Mouse (Mus musculus) limb, embryonic 14.5 days (tissue): Measurements from ENCODE around the gene Dct. TPM values are rescaled to one million over a fixed set of nuclear protein-coding genes. Genes with fewer than 3 reads are reported as not detected.

ENCODE experiments used
- ATAC-seq: fragments of 200-750 bp; cut with Nextera tagmentation; 2 replicates; pipeline ENCODE4 v1.8.0; 2017; ENCODE audit warnings: low read depth, moderate number of reproducible peaks, moderate TSS enrichment; ENCODE audit not compliant: low FRiP score
- DNase-seq: peaks from one replicate; pipeline ENCODE4 v3.0.0-alpha.2; 2015; ENCODE audit warnings: low spot score
- H3K27ac ChIP-seq: fragments of 300-500 bp; sonication (generic); replicated peaks from 2 replicates; pipeline ENCODE4 v1.5.1; 2014; ENCODE audit warnings: low read depth, mild to moderate bottlenecking, low read length, moderate library complexity, mixed read lengths
- H3K27me3 ChIP-seq: fragments of 300-500 bp; sonication (generic); 2 replicates; pipeline ENCODE4 v1.6.1; 2014; ENCODE audit warnings: low read length, mixed read lengths; ENCODE audit not compliant: control insufficient read depth, insufficient read depth
- H3K36me3 ChIP-seq: fragments of 300-500 bp; sonication (generic); 2 replicates; pipeline ENCODE4 v1.6.1; 2014; ENCODE audit warnings: mild to moderate bottlenecking, low read length, moderate library complexity, mixed read lengths; ENCODE audit not compliant: control insufficient read depth, insufficient read depth
- H3K4me1 ChIP-seq: fragments of 300-500 bp; sonication (generic); 2 replicates; pipeline ENCODE4 v1.6.1; 2014; ENCODE audit warnings: antibody characterized with exemption, low read length, mixed read lengths; ENCODE audit not compliant: control insufficient read depth, insufficient read depth
- H3K4me2 ChIP-seq: fragments of 300-500 bp; sonication (generic); replicated peaks from 2 replicates; pipeline ENCODE4 v1.6.1; 2014; ENCODE audit warnings: low read depth, mild to moderate bottlenecking, low read length, moderate library complexity; ENCODE audit not compliant: severe bottlenecking
- H3K4me3 ChIP-seq: fragments of 300-500 bp; sonication (generic); replicated peaks from 2 replicates; pipeline ENCODE4 v1.5.1; 2014; ENCODE audit warnings: low read length
- H3K9ac ChIP-seq: fragments of 300-500 bp; sonication (generic); 2 replicates; pipeline ENCODE4 v1.6.1; 2014; ENCODE audit warnings: mild to moderate bottlenecking, low read depth, low read length, moderate library complexity; ENCODE audit not compliant: severe bottlenecking
- H3K9me3 ChIP-seq: fragments of 300-500 bp; sonication (generic); 2 replicates; pipeline ENCODE4 v1.6.1; 2016; ENCODE audit warnings: low read length; ENCODE audit not compliant: control insufficient read depth
- POLR2A ChIP-seq: fragments of 200-500 bp; IDR thresholded peaks from 2 replicates; pipeline ENCODE4 v1.8.0; 2012; ENCODE audit warnings: inconsistent platforms, mild to moderate bottlenecking, moderate library complexity, borderline replicate concordance; ENCODE audit not compliant: insufficient read depth, insufficient read length; ENCODE audit errors: extremely low read depth
- WGBS: fragments of 180-500 bp; shearing (Covaris S2); extraction: QIAGEN DNeasy Blood & Tissue Kit; methylation state at CpG from one replicate; pipeline ENCODE4 v1.1.7; 2014; 5-methylcytosine and 5-hydroxymethylcytosine counted together
- polyA plus RNA-seq, 2 experiments: library from polyadenylated mRNA; depleted of rRNA in 1 of 2; stranded (reverse) in 1 of 2; unstranded in 1 of 2; fragments of >200 nt; fragmentation: Nextera tagmentation in 1 of 2; extraction: Ambion mirVana in 1 of 2; gene quantifications; 2 replicates each; pipeline versions ENCODE4 v1.2.1 to v1.2.3; 2012 to 2014

Gene Dct
- polyA plus RNA-seq, 2 experiments: 3.3 to 4.1 TPM

GRCm38 (mm10) chr14:118069439-118070079 is 17.5 kb upstream of the Dct start:
- H3K27ac ChIP-seq: no peak overlapping the region
- DNase-seq: no peak
- H3K4me1 ChIP-seq: no peaks in the 10 kb centered on the region
- H3K27me3 ChIP-seq: no peaks in the 10 kb centered on the region
- no peaks in the 10 kb centered on the region for H3K36me3 ChIP-seq
- H3K4me3 ChIP-seq: no peak overlapping the region
- H3K9ac ChIP-seq: no peak overlapping the region
- 86% methylated on average over 12 of the region's 12 CpGs for WGBS
- no peak for ATAC-seq
- H3K4me2 ChIP-seq: no peak overlapping the region
- no peaks in the 10 kb centered on the region for H3K9me3 ChIP-seq
- TF ChIP-seq POLR2A: no peak

- Histone ChIP-seq H3K27me3 (no peaks in the 10 kb centered on the region), H3K36me3 (no peaks in the 10 kb centered on the region), H3K4me3 (no peak overlapping the region), H3K27ac (no peak overlapping the region), H3K9ac (no peak overlapping the region), H3K4me1 (no peaks in the 10 kb centered on the region), H3K9me3 (no peaks in the 10 kb centered on the region), H3K4me2 (no peak overlapping the region)
- TF ChIP-seq POLR2A: no peak
- no peak for DNase-seq
- ATAC-seq: no peak
- WGBS: 78% methylated on average over 7 of the region's 7 CpGs
Observed at GRCm38 (mm10) chr14:118061766-118062432, 9.9 kb upstream of the Dct start.

DNA sequence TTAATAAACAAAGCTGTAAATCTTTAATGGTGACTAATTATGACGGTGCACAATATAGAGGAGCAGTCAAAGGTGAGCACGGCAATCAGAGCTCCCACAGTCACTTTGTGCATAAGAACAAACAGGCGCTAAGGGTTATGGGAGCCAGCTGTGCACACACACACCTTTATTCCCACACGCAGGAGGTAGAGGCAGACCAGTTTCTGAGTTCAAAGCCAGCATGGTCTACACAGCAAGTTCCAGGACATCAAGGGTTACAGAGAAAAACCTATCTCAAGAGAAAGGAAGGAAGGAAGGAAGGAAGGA is 6.5 kb upstream of the Dct start:
- no peaks in the 10 kb centered on the region for H3K36me3 ChIP-seq
- H3K9me3 ChIP-seq: no peaks in the 10 kb centered on the region
- H3K27ac ChIP-seq: no peak overlapping the region
- WGBS: 59% methylated on average over 4 of the region's 4 CpGs
- TF ChIP-seq POLR2A: no peak
- DNase-seq: no peak
- no peak for ATAC-seq
- H3K4me3 ChIP-seq: no peak overlapping the region
- no peak overlapping the region for H3K9ac ChIP-seq
- no peak overlapping the region for H3K4me2 ChIP-seq
- H3K4me1 ChIP-seq: no peaks in the 10 kb centered on the region
- H3K27me3 ChIP-seq: no peaks in the 10 kb centered on the region

DNA sequence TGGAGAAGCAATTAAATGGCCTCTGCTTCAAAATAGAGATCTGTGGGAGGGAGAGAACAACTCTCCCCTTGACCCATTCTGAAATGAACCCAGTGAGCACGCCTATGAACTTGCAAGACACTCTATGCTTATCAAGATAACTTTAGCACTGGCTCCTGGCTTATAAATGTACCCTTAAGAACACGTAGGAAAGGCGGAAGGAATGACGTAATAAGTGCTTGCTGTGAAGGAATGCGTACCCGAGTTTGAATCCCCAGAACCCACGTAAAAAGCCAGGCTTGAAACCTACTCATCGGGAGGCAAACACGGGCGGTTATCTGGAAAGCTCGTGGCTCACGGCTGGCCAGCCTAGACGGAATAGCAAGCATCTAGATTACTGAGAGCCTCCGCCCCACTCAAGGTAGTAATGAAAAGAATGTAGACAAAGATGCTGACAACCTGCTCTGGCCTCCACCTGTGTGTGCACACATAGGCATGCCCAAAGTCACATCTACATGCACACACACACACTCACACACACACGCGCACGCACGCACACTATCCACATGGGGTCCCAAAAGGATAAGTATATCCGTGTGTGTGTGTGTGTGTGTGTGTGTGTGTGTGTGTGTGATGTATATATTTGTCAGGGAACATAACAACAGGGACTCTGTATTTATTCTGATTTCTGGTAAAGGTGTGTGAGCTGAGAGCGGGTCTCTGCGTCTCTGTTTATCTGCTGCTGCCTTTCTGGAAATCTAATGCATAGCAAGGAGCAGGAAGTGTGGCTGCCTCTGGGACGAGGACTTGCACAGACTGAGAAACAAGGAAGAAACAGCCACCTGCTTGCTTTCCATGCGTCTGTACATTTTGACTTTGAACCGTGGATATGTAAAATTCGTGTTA is 5.9 kb upstream of the Dct start:
- no peak for TF ChIP-seq POLR2A
- WGBS: 70% methylated on average over 25 of the region's 25 CpGs
- ATAC-seq: no peak
- no peak overlapping the region for H3K4me2 ChIP-seq
- H3K27ac ChIP-seq: no peak overlapping the region
- H3K36me3 ChIP-seq: no peaks in the 10 kb centered on the region
- no peak for DNase-seq
- no peaks in the 10 kb centered on the region for H3K27me3 ChIP-seq
- H3K4me3 ChIP-seq: no peak overlapping the region
- no peaks in the 10 kb centered on the region for H3K4me1 ChIP-seq
- no peak overlapping the region for H3K9ac ChIP-seq
- H3K9me3 ChIP-seq: no peaks in the 10 kb centered on the region

- H3K4me2 ChIP-seq: no peak overlapping the region
- H3K27ac ChIP-seq: no peak overlapping the region
- H3K9me3 ChIP-seq: no peaks in the 10 kb centered on the region
- no peak overlapping the region for H3K9ac ChIP-seq
- 69% methylated on average over 11 of the region's 11 CpGs for WGBS
- ATAC-seq (no peak), DNase-seq (no peak)
- no peaks in the 10 kb centered on the region for H3K36me3 ChIP-seq
- no peaks in the 10 kb centered on the region for H3K27me3 ChIP-seq
- TF ChIP-seq POLR2A: no peak
- peaks cover 10% of the 10 kb centered on the region for H3K4me1 ChIP-seq
- H3K4me3 ChIP-seq: no peak overlapping the region
Observed at GRCm38 (mm10) chr14:118052770-118053169, 726 bp upstream of the Dct start.
